Mouse (Mus musculus): ENCODE measurements around the gene Mast1. TPM values are rescaled to one million over a fixed set of nuclear protein-coding genes. Genes with fewer than 3 reads are reported as not detected.

The Mast1 gene
- polyA plus RNA-seq, 1 experiment from 2014 or later: 0.48 TPM

GRCm38 (mm10) chr8:84901752-84902151, 35.4 kb downstream of the Mast1 start, which contains the start of gene Klf1:
TSS of gene Klf1 (plus strand) at chr8:84901928.
- Histone ChIP-seq H3K27ac (0 out of 2 replicates have a peak within 1 kb of the TSS, but pooled peaks have one; percentile 87), H3K9ac (peak within 1 kb of the TSS; percentile 71), H3K4me1 (peaks cover 16% of the 10 kb centered on the region), H3K36me3 (no peaks in the 10 kb centered on the region), H3K27me3 (peaks cover 11% of the 10 kb centered on the region), H3K4me2 (peak within 1 kb of the TSS; percentile 96), H3K9me3 (replicated peaks) (no peaks in the 10 kb centered on the region), H3K4me3 (replicated peaks) (peak within 1 kb of the TSS; percentile 65)
- WGBS: 71% methylated on average over 3 of the region's 3 CpGs
- no peak; the same call in 1 of the 2 replicates for ATAC-seq (replicated peaks; ENCODE audit: low FRiP score)

- ATAC-seq (replicated peaks; ENCODE audit: low FRiP score): no peak
- Histone ChIP-seq H3K9me3 (replicated peaks) (no peaks in the 10 kb centered on the region), H3K4me1 (peaks cover 16% of the 10 kb centered on the region), H3K4me3 (replicated peaks) (no peak overlapping the region), H3K27me3 (peaks cover 11% of the 10 kb centered on the region), H3K4me2 (0 out of 2 replicates have a peak overlapping the region, but pooled peaks have one; percentile 9), H3K36me3 (no peaks in the 10 kb centered on the region), H3K27ac (no peak overlapping the region), H3K9ac (no peak overlapping the region)
- WGBS: 79% methylated on average over 4 of the region's 4 CpGs
Observed at GRCm38 (mm10) chr8:84901071-84901470, 36.1 kb downstream of the Mast1 start.

- ATAC-seq (replicated peaks; ENCODE audit: low FRiP score): no peak
- H3K9me3 ChIP-seq (replicated peaks): no peaks in the 10 kb centered on the region
- H3K27me3 ChIP-seq: peaks cover 3% of the 10 kb centered on the region; the same call in 1 of the 2 replicates
- 88% methylated on average over 5 of the region's 5 CpGs for WGBS
- peaks cover 17% of the 10 kb centered on the region for H3K4me1 ChIP-seq
- H3K27ac ChIP-seq: no peak overlapping the region
- peaks cover 8% of the 10 kb centered on the region for H3K36me3 ChIP-seq
- H3K4me2 ChIP-seq: no peak overlapping the region
- no peak overlapping the region for H3K9ac ChIP-seq
- no peak overlapping the region for H3K4me3 ChIP-seq (replicated peaks)
Observed at GRCm38 (mm10) chr8:84895963-84896362, 41.2 kb downstream of the Mast1 start.

- H3K4me1 ChIP-seq: peaks cover 17% of the 10 kb centered on the region
Observed at GRCm38 (mm10) chr8:84893709-84894134, 43.4 kb downstream of the Mast1 start, which contains the start of gene Gcdh. TSS of gene Gcdh (minus strand) at chr8:84893921.

GRCm38 (mm10) chr8:84892993-84893708, 44.0 kb downstream of the Mast1 start:
- peak; percentile 61 for ATAC-seq (replicated peaks; ENCODE audit: low FRiP score)
- H3K4me2 ChIP-seq: peak overlapping the region; percentile 78
- H3K36me3 ChIP-seq: peaks cover 32% of the 10 kb centered on the region
- H3K4me3 ChIP-seq (replicated peaks): peak overlapping the region; percentile 85
- 7% methylated on average over 31 of the region's 31 CpGs for WGBS
- H3K27ac ChIP-seq: peak overlapping the region; percentile 71
- no peaks in the 10 kb centered on the region for H3K9me3 ChIP-seq (replicated peaks)
- H3K27me3 ChIP-seq: no peaks in the 10 kb centered on the region
- peak overlapping the region; percentile 67 for H3K9ac ChIP-seq
- H3K4me1 ChIP-seq: peaks cover 17% of the 10 kb centered on the region

More at GRCm38 (mm10) chr8:84893709-84894134, 43.4 kb downstream of the Mast1 start, which contains the start of gene Gcdh:
- Histone ChIP-seq H3K27ac (peak within 1 kb of the TSS; percentile 71), H3K4me2 (peak within 1 kb of the TSS; percentile 78), H3K4me3 (replicated peaks) (peak within 1 kb of the TSS; percentile 85), H3K9me3 (replicated peaks) (no peaks in the 10 kb centered on the region), H3K36me3 (peaks cover 26% of the 10 kb centered on the region), H3K9ac (peak within 1 kb of the TSS; percentile 67), H3K27me3 (no peaks in the 10 kb centered on the region)
- WGBS: under 1% methylated on average over 11 of the region's 11 CpGs
- ATAC-seq (replicated peaks; ENCODE audit: low FRiP score): peak; percentile 98

- 88% methylated on average over 1 of the region's 1 CpGs for WGBS
- H3K9me3 ChIP-seq (replicated peaks): no peaks in the 10 kb centered on the region
- H3K27me3 ChIP-seq: no peaks in the 10 kb centered on the region
- no peak overlapping the region for H3K4me3 ChIP-seq (replicated peaks)
- H3K27ac ChIP-seq: no peak overlapping the region
- no peak overlapping the region for H3K4me2 ChIP-seq
- H3K36me3 ChIP-seq: peaks cover 66% of the 10 kb centered on the region
- H3K9ac ChIP-seq: no peak overlapping the region
- peaks cover 12% of the 10 kb centered on the region for H3K4me1 ChIP-seq
- no peak for ATAC-seq (replicated peaks; ENCODE audit: low FRiP score)
Observed at GRCm38 (mm10) chr8:84889141-84889540, 48.0 kb downstream of the Mast1 start.

- Histone ChIP-seq H3K27me3 (no peaks in the 10 kb centered on the region), H3K4me1 (peaks cover 9% of the 10 kb centered on the region), H3K4me2 (no peak overlapping the region), H3K36me3 (peaks cover 71% of the 10 kb centered on the region), H3K9ac (no peak overlapping the region), H3K4me3 (replicated peaks) (no peak overlapping the region), H3K27ac (no peak overlapping the region), H3K9me3 (replicated peaks) (no peaks in the 10 kb centered on the region)
- WGBS: 94% methylated on average over 3 of the region's 3 CpGs
- ATAC-seq (replicated peaks; ENCODE audit: low FRiP score): no peak
Observed at GRCm38 (mm10) chr8:84888280-84888679, 48.9 kb downstream of the Mast1 start.

- no peaks in the 10 kb centered on the region for H3K9me3 ChIP-seq (replicated peaks)
- no peak overlapping the region for H3K9ac ChIP-seq
- H3K4me1 ChIP-seq: no peaks in the 10 kb centered on the region
- 89% methylated on average over 4 of the region's 4 CpGs for WGBS
- H3K27ac ChIP-seq: no peak overlapping the region
- ATAC-seq (replicated peaks; ENCODE audit: low FRiP score): no peak
- H3K36me3 ChIP-seq: peaks cover 53% of the 10 kb centered on the region
- H3K4me3 ChIP-seq (replicated peaks): no peak overlapping the region
- no peaks in the 10 kb centered on the region for H3K27me3 ChIP-seq
- no peak overlapping the region for H3K4me2 ChIP-seq
Observed at GRCm38 (mm10) chr8:84884728-84885127, 52.4 kb downstream of the Mast1 start.

- 89% methylated on average over 1 of the region's 1 CpGs for WGBS
- Histone ChIP-seq H3K9ac (no peak overlapping the region), H3K36me3 (0 out of 2 replicates have a peak, but pooled peaks cover 5% of the 10 kb centered on the region), H3K27me3 (no peaks in the 10 kb centered on the region), H3K27ac (no peak overlapping the region), H3K9me3 (replicated peaks) (no peaks in the 10 kb centered on the region), H3K4me1 (no peaks in the 10 kb centered on the region), H3K4me2 (no peak overlapping the region), H3K4me3 (replicated peaks) (no peak overlapping the region)
- ATAC-seq (replicated peaks; ENCODE audit: low FRiP score): no peak
Observed at GRCm38 (mm10) chr8:84878915-84879314, 58.2 kb downstream of the Mast1 start.

GRCm38 (mm10) chr8:84877297-84878035, 59.7 kb downstream of the Mast1 start:
- Histone ChIP-seq H3K9me3 (replicated peaks) (no peaks in the 10 kb centered on the region), H3K9ac (no peak overlapping the region), H3K27me3 (0 out of 2 replicates have a peak, but pooled peaks cover 3% of the 10 kb centered on the region), H3K4me1 (peaks cover 7% of the 10 kb centered on the region), H3K27ac (no peak overlapping the region), H3K36me3 (no peaks in the 10 kb centered on the region), H3K4me2 (no peak overlapping the region), H3K4me3 (replicated peaks) (no peak overlapping the region)
- WGBS: 94% methylated on average over 3 of the region's 3 CpGs
- no peak for ATAC-seq (replicated peaks; ENCODE audit: low FRiP score)

GRCm38 (mm10) chr8:84874339-84874738, 62.8 kb downstream of the Mast1 start:
- no peak for ATAC-seq (replicated peaks; ENCODE audit: low FRiP score)
- Histone ChIP-seq H3K27me3 (0 out of 2 replicates have a peak, but pooled peaks cover 3% of the 10 kb centered on the region), H3K4me3 (replicated peaks) (no peak overlapping the region), H3K9me3 (replicated peaks) (no peaks in the 10 kb centered on the region), H3K4me2 (no peak overlapping the region), H3K36me3 (peaks cover 3% of the 10 kb centered on the region; the same call in 1 of the 2 replicates), H3K9ac (no peak overlapping the region), H3K27ac (no peak overlapping the region), H3K4me1 (peaks cover 17% of the 10 kb centered on the region)
- 90% methylated on average over 3 of the region's 3 CpGs for WGBS

- peaks cover 17% of the 10 kb centered on the region for H3K4me1 ChIP-seq
- ATAC-seq (replicated peaks; ENCODE audit: low FRiP score): no peak
- no peak overlapping the region for H3K9ac ChIP-seq
- H3K4me2 ChIP-seq: peak overlapping the region; percentile 99
- H3K4me3 ChIP-seq (replicated peaks): peak overlapping the region; percentile 59
- 0 out of 2 replicates have a peak, but pooled peaks cover 3% of the 10 kb centered on the region for H3K27me3 ChIP-seq
- H3K36me3 ChIP-seq: peaks cover 15% of the 10 kb centered on the region
- WGBS: 65% methylated on average over 4 of the region's 4 CpGs
- no peaks in the 10 kb centered on the region for H3K9me3 ChIP-seq (replicated peaks)
- no peak overlapping the region for H3K27ac ChIP-seq
Observed at GRCm38 (mm10) chr8:84873016-84873415, 64.1 kb downstream of the Mast1 start.
